Mouse (Mus musculus) limb, embryonic 13.5 days (tissue): ENCODE data around the gene Aox3. TPM values are rescaled to one million over a fixed set of nuclear protein-coding genes. Genes with fewer than 3 reads are reported as not detected.

Experiments
- ATAC-seq: fragments of 200-750 bp; cut with Nextera tagmentation; 2 replicates; pipeline ENCODE4 v1.8.0; 2017; ENCODE audit warnings: low read depth, moderate number of reproducible peaks, moderate TSS enrichment; ENCODE audit not compliant: low FRiP score
- H3K27ac ChIP-seq: fragments of 300-500 bp; sonication (generic); 2 replicates; pipeline ENCODE4 v1.5.1; 2015; ENCODE audit warnings: inconsistent platforms, mild to moderate bottlenecking, moderate library complexity
- H3K27me3 ChIP-seq: fragments of 300-500 bp; sonication (generic); 2 replicates; pipeline ENCODE4 v1.6.1; 2015; ENCODE audit warnings: mild to moderate bottlenecking, inconsistent platforms
- H3K36me3 ChIP-seq: fragments of 300-500 bp; sonication (generic); 2 replicates; pipeline ENCODE4 v1.6.1; 2015; ENCODE audit warnings: inconsistent platforms, mild to moderate bottlenecking, moderate library complexity
- H3K4me1 ChIP-seq: fragments of 300-500 bp; sonication (generic); 2 replicates; pipeline ENCODE4 v1.6.1; 2015; ENCODE audit warnings: inconsistent platforms
- H3K4me2 ChIP-seq: fragments of 300-500 bp; sonication (generic); replicated peaks from 2 replicates; pipeline ENCODE4 v1.6.1; 2015; ENCODE audit warnings: inconsistent platforms, mild to moderate bottlenecking, moderate library complexity
- H3K4me3 ChIP-seq: fragments of 300-500 bp; sonication (generic); 2 replicates; pipeline ENCODE4 v1.5.1; 2015; ENCODE audit warnings: moderate library complexity, mild to moderate bottlenecking, inconsistent platforms
- H3K9ac ChIP-seq: fragments of 300-500 bp; sonication (generic); 2 replicates; pipeline ENCODE4 v1.6.1; 2015; ENCODE audit warnings: mild to moderate bottlenecking, inconsistent platforms
- H3K9me3 ChIP-seq: fragments of 300-500 bp; sonication (generic); 2 replicates; pipeline ENCODE4 v1.6.1; 2016; ENCODE audit warnings: inconsistent platforms
- whole genome bisulfite sequencing: fragments of 180-500 bp; shearing (Covaris S2); methylation state at CpG from one replicate; pipeline ENCODE4 v1.1.7; 2015; 5-methylcytosine and 5-hydroxymethylcytosine counted together
- polyA plus RNA-seq: library from polyadenylated mRNA; unstranded; fragments of >200 nt; fragmentation: Nextera tagmentation; extraction: Ambion mirVana; gene quantifications from 2 replicates; pipeline ENCODE4 v1.2.1, GENCODE M21; 2015

Gene Aox3
- polyA plus RNA-seq, result 0.29 and 0.83 TPM in 2 replicates

DNA sequence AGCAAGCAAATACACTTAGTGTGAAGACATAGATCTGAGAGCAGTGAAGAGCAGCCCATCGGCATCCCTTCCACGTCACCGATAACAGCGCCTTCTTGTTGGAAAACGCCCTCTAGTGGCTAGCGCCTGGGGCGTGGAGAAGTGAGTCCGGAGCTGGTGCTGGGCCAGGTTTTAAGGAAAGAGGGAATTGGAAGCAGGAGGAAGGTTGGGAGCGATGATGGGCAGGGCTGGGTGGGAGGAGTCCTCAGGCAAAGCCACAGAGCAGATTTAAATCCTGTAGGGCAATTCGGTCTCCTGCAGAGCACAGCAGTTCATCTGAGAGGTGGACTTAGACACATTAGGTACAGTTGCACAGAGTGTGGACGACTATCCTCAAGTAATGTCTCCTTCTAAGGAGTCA, at the start of gene Aox3:
Gene Aox3 (plus strand): TSS at position 251 of the 400 bp plus-strand sequence.
- no peak within 1 kb of the TSS for H3K9ac ChIP-seq
- 0 out of 2 replicates have a peak within 1 kb of the TSS, but pooled peaks have one; percentile 1 for H3K4me3 ChIP-seq
- no peaks in the 10 kb centered on the region for H3K9me3 ChIP-seq
- H3K27ac ChIP-seq, result no peak within 1 kb of the TSS
- peak; percentile 69; the same call in 1 of the 2 replicates for ATAC-seq
- H3K4me1 ChIP-seq, result no peaks in the 10 kb centered on the region
- peak within 1 kb of the TSS; percentile 38 for H3K4me2 ChIP-seq
- no peaks in the 10 kb centered on the region for H3K36me3 ChIP-seq
- H3K27me3 ChIP-seq, result no peaks in the 10 kb centered on the region
- WGBS, result 11% methylated on average over 11 of the region's 11 CpGs

DNA sequence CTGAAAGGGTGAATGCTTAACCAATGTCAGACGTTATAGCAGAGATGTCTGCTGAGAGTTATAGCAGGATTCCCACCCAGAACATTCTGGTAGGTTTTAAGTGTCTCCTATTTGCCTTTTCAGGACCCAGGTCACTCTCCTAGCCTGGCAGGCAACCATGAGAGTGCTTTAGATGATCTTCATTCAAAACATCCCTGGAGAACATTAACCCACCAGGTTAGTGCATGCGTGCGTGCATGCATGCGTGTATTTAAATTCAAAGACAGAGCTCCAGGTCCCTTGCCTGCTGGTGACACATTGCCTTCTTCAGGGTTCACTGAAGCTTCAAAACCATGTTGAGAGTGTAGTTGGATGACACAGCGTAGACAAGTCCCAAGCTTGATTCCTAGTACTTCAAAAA, 47.8 kb upstream of the Aox3 start:
- no peaks in the 10 kb centered on the region for H3K27me3 ChIP-seq
- H3K9ac ChIP-seq, result no peak overlapping the region
- no peak for ATAC-seq
- no peak overlapping the region for H3K4me2 ChIP-seq
- WGBS, result 85% methylated on average over 5 of the region's 5 CpGs
- no peak overlapping the region for H3K4me3 ChIP-seq
- H3K4me1 ChIP-seq, result peaks cover 10% of the 10 kb centered on the region
- no peaks in the 10 kb centered on the region for H3K9me3 ChIP-seq
- no peaks in the 10 kb centered on the region for H3K36me3 ChIP-seq
- H3K27ac ChIP-seq, result no peak overlapping the region

DNA sequence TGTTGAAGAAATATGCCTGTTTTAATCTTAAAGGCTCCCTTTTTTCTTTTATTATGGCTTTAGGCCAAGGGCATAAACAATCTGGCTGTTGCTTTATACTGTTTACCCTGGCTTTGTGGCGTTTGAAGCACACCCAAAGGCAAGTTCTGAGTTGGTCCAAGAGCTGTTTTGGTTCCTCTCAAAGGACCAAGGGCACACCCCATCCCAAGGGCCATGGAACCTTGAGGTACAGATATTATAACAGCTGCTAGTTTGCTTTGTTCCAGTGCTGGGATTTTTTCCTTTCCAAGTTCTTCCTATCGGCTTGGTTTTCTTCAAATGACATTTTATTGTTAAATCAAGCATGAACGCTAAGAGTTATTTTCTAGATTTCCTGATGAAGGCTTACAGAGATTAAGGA, 47.3 kb upstream of the Aox3 start:
- H3K27ac ChIP-seq, result no peak overlapping the region
- H3K4me2 ChIP-seq, result no peak overlapping the region
- peaks cover 10% of the 10 kb centered on the region for H3K4me1 ChIP-seq
- no peaks in the 10 kb centered on the region for H3K36me3 ChIP-seq
- WGBS, result 50% methylated on average over 3 of the region's 3 CpGs
- no peak for ATAC-seq
- H3K9me3 ChIP-seq, result no peaks in the 10 kb centered on the region
- no peak overlapping the region for H3K9ac ChIP-seq
- no peak overlapping the region for H3K4me3 ChIP-seq
- H3K27me3 ChIP-seq, result no peaks in the 10 kb centered on the region

DNA sequence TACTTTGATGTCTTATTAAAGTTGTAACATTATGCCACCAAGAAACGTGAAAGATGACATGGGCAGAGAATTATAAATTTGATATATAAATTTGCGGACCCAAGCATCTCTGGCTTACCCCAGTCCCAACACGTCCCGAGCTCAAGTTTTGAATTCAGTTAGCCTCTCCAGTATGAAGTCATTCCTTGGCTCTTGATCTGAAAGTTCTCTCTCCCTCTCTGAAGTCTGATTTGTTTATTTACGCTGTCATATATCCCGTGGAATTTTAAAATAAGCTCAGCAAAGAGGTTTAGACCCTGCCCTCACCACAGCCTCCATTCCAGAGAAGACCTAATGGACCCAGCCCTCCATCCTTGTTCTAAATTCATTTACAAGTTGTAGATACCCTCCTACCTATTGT, 43.7 kb upstream of the Aox3 start:
- Histone ChIP-seq H3K36me3 (no peaks in the 10 kb centered on the region), H3K4me3 (no peak overlapping the region), H3K4me2 (no peak overlapping the region), H3K9ac (no peak overlapping the region), H3K27me3 (no peaks in the 10 kb centered on the region), H3K9me3 (no peaks in the 10 kb centered on the region), H3K4me1 (peaks cover 10% of the 10 kb centered on the region), H3K27ac (no peak overlapping the region)
- 82% methylated on average over 6 of the region's 6 CpGs for WGBS
- ATAC-seq, result no peak

DNA sequence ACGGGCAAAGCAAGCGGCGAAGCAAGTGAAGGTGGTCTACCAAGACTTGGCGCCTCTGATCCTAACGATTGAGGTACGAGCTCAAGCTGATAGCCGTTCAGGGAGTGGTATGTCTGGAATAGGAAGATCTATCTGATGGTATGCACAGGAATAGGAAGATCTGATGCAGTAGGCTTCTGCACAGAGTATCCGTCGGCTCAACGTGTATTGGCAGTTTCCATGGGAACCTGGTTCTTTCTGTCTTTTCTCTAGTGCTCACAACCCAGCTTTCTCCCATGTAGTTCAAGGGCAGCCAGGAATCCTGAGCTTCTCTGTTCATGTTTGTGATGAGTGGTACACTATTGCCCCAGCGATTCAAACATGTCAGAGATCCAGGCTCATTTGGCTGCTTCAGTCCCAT, 42.8 kb upstream of the Aox3 start:
- H3K4me2 ChIP-seq, result no peak overlapping the region
- no peak for ATAC-seq
- 93% methylated on average over 11 of the region's 11 CpGs for WGBS
- H3K9ac ChIP-seq, result no peak overlapping the region
- H3K9me3 ChIP-seq, result no peaks in the 10 kb centered on the region
- H3K27me3 ChIP-seq, result no peaks in the 10 kb centered on the region
- H3K27ac ChIP-seq, result no peak overlapping the region
- no peaks in the 10 kb centered on the region for H3K36me3 ChIP-seq
- H3K4me1 ChIP-seq, result peaks cover 10% of the 10 kb centered on the region
- H3K4me3 ChIP-seq, result no peak overlapping the region

DNA sequence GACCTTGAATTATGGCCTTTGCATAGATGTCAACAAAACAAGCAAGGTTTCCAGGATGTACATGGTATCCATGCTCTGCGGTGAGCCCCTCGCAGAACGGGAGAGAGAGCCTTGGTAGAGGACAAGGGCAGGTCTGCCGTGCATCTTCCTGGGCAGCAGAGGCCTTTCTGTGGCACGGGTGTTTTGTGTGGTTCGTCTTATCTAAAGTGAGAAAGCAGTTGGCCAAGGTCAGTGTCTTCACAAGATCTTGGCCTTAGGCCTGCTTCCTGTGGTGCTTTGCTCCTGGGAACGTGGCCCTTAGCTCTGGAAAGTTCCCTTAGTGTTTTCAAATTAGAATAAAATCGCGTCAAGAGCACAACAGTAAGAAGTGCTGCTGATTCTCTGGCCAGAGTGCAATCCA, 41.9 kb upstream of the Aox3 start:
- Histone ChIP-seq H3K4me1 (peaks cover 6% of the 10 kb centered on the region; the same call in 1 of the 2 replicates), H3K27ac (no peak overlapping the region), H3K4me2 (no peak overlapping the region), H3K4me3 (no peak overlapping the region), H3K9me3 (no peaks in the 10 kb centered on the region), H3K9ac (no peak overlapping the region), H3K36me3 (no peaks in the 10 kb centered on the region), H3K27me3 (no peaks in the 10 kb centered on the region)
- 86% methylated on average over 9 of the region's 9 CpGs for WGBS
- no peak for ATAC-seq

DNA sequence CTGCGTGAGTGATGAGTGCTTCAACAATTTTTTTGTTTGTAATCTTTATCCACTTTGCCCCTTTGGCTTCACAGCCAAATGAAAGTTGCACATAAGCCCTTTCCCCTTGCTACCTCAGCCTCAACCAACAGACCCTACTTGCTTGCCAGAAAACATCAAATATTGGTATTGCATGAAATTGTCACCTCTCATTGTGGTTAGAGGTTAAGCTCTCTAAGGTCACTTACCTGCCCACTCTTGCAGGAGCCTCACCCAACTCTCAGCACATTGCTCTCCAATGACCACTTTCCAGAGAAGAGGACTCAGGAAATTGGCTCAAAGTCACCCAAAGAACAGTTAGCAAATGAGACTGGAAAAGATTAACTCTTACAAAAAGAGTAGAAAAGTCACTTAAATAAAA, 41.4 kb upstream of the Aox3 start:
- Histone ChIP-seq H3K36me3 (no peaks in the 10 kb centered on the region), H3K4me1 (peaks cover 5% of the 10 kb centered on the region; the same call in 1 of the 2 replicates), H3K9ac (no peak overlapping the region), H3K27me3 (no peaks in the 10 kb centered on the region), H3K9me3 (no peaks in the 10 kb centered on the region), H3K4me2 (no peak overlapping the region), H3K27ac (no peak overlapping the region), H3K4me3 (no peak overlapping the region)
- 81% methylated on average over 1 of the region's 1 CpGs for WGBS
- no peak for ATAC-seq

DNA sequence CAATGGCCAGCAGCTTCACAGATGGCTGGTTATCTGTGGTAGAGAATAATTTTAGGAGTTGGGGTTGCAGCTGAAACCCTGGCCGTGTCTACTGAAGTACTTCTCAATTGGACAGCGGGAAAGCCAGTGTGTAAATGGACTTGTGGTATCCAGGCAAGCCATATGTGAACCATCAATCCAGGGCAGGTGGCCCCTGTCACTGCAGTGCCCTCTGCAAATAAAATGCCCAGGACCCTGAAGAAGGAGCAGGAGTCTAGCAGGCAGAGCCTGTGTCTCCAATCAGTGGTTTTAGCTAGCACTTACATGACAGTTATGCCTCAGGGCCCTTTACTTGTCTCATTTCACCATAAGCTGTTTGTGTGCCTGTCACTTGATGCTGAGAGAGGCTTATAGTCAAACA, 40.5 kb upstream of the Aox3 start:
- no peak for ATAC-seq
- WGBS, result 73% methylated on average over 2 of the region's 2 CpGs
- Histone ChIP-seq H3K4me1 (no peaks in the 10 kb centered on the region), H3K27me3 (no peaks in the 10 kb centered on the region), H3K4me2 (no peak overlapping the region), H3K36me3 (no peaks in the 10 kb centered on the region), H3K9ac (no peak overlapping the region), H3K9me3 (no peaks in the 10 kb centered on the region), H3K4me3 (no peak overlapping the region), H3K27ac (no peak overlapping the region)

DNA sequence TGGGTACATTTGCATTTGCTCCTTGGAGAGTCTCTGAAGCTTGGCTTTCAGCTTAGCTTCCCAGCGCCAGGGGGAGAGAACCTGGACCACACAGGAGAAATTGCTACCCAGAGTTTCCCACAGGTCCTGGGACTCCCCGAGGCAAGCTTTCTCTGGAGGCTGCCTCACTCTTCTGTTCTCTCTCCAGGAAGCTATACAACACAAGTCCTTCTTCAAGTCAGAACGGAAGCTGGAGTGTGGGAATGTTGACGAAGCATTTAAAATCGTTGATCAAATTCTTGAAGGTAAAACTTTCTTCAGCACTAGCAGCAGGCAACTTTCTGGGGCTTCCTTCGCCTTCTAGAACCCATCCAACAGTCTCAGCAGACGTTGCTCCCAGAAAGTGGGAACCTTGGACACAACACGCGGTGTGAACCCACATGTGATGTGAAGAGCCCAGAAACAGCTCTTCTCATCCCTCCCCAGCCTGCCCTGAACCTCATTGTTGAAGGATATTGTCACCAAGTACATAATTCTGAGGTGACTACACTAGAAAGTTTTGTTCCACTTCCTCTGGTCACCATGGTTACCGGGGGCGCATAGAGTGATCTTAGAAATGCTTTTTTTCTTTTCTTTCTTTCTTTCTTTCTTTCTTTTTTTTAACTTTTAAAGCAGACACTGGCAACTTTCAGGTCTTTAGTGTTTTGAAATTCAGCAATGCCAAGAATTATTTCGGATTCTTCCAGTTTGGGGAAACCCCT, 39.8 kb upstream of the Aox3 start:
- Histone ChIP-seq H3K4me3 (no peak overlapping the region), H3K27ac (no peak overlapping the region), H3K4me1 (no peaks in the 10 kb centered on the region), H3K4me2 (no peak overlapping the region), H3K9ac (no peak overlapping the region), H3K9me3 (no peaks in the 10 kb centered on the region), H3K36me3 (no peaks in the 10 kb centered on the region), H3K27me3 (no peaks in the 10 kb centered on the region)
- 79% methylated on average over 12 of the region's 12 CpGs for WGBS
- ATAC-seq, result no peak

DNA sequence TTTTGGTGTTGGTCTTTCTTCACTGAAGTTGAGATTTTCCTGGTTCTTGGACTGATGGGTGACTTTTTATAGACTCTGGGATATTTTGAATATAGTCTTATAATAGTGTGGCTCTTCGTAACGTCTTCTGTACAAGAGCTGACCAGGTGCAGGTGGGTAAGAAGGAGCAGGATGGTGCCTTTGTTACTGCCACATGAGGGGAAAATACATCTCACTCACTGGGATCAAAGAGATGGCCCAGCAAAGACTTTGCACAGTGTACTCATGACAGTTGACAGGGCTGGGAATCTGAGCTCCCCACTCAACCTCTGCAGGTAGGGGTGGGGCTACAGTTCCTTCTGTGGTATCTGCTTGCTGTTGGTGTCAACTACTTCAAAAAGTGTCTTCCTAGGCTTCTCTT, 38.7 kb upstream of the Aox3 start:
- no peaks in the 10 kb centered on the region for H3K27me3 ChIP-seq
- H3K4me3 ChIP-seq, result no peak overlapping the region
- 94% methylated on average over 2 of the region's 2 CpGs for WGBS
- H3K9ac ChIP-seq, result no peak overlapping the region
- H3K4me2 ChIP-seq, result no peak overlapping the region
- no peaks in the 10 kb centered on the region for H3K36me3 ChIP-seq
- no peak overlapping the region for H3K27ac ChIP-seq
- no peaks in the 10 kb centered on the region for H3K4me1 ChIP-seq
- no peak for ATAC-seq
- H3K9me3 ChIP-seq, result no peaks in the 10 kb centered on the region

DNA sequence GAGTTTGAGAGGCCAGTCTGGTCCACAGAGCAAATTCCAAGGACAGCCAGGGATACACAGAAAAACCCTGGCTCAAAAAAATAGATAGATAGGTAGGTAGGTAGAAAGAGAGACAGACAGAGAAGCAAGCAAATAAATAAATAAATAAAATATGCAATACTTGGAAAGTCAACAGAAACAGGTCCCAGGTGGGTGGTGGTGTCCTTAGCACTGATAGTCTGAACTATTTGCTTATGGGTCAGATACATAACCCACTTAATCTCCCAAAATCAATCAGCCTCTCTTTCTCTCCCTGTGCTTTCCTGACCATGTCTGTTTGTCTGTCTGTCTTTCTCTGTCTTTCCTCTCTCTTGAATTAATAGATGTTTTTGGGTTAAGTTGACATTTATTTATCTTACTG, 35.0 kb upstream of the Aox3 start:
- Histone ChIP-seq H3K4me1 (no peaks in the 10 kb centered on the region), H3K4me3 (no peak overlapping the region), H3K4me2 (no peak overlapping the region), H3K36me3 (no peaks in the 10 kb centered on the region), H3K27me3 (no peaks in the 10 kb centered on the region), H3K9me3 (no peaks in the 10 kb centered on the region), H3K9ac (no peak overlapping the region), H3K27ac (no peak overlapping the region)
- no peak for ATAC-seq

DNA sequence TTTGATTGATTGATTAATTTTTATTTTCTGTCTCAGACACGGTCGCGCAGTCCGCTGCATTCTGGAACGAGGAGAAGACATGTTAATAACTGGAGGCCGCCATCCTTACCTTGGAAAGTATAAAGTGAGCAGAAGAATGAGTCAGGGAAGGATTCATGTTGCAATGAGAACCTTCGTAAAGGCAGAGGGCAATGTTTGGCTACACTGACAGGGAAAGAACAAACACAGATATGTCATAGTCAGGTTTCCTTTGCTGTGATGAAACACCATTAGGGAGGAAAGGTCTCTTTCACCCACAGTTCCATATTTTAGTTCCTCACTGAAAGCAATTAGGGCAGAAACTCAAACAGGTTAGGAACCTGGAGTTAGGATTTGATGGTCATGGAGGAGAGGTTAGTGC, 34.5 kb upstream of the Aox3 start:
- H3K27me3 ChIP-seq, result no peaks in the 10 kb centered on the region
- H3K27ac ChIP-seq, result no peak overlapping the region
- H3K4me1 ChIP-seq, result no peaks in the 10 kb centered on the region
- no peaks in the 10 kb centered on the region for H3K36me3 ChIP-seq
- no peak overlapping the region for H3K9ac ChIP-seq
- H3K4me2 ChIP-seq, result no peak overlapping the region
- no peak overlapping the region for H3K4me3 ChIP-seq
- H3K9me3 ChIP-seq, result no peaks in the 10 kb centered on the region
- ATAC-seq, result no peak
- WGBS, result 91% methylated on average over 7 of the region's 7 CpGs

DNA sequence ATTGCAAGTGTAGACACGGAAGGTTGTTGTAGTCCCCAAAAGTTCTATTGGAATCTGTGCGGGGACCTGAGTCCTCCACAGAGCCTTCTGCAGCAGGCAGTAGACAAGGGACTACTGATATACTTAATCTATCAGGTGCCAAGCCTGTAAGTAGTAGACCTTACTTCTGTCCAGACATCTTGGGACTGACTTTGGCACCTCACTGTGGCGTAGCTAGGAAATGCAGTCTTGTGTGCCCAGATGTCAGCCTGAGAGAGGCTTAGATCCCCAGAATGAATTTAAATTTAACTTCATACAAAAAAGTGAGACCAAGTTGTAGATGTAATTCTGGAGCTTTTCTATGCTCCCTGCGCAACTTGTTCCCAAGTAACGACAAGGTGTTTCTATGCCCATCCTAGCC, 33.2 kb upstream of the Aox3 start:
- H3K4me1 ChIP-seq, result no peaks in the 10 kb centered on the region
- no peaks in the 10 kb centered on the region for H3K27me3 ChIP-seq
- no peak overlapping the region for H3K4me2 ChIP-seq
- H3K27ac ChIP-seq, result no peak overlapping the region
- H3K9ac ChIP-seq, result no peak overlapping the region
- WGBS, result 88% methylated on average over 5 of the region's 5 CpGs
- no peaks in the 10 kb centered on the region for H3K36me3 ChIP-seq
- ATAC-seq, result no peak
- no peaks in the 10 kb centered on the region for H3K9me3 ChIP-seq
- H3K4me3 ChIP-seq, result no peak overlapping the region
